Mouse (Mus musculus) liver, embryonic 14.5 days (tissue): ENCODE data around the gene Twist1. TPM values are rescaled to one million over a fixed set of nuclear protein-coding genes. Genes with fewer than 3 reads are reported as not detected.

ENCODE experiments used
- ATAC-seq: fragments of 200-750 bp; cut with Nextera tagmentation; 2 replicates; pipeline ENCODE4 v1.8.0; 2017; ENCODE audit warnings: moderate number of reproducible peaks, mild to moderate bottlenecking, moderate library complexity; ENCODE audit not compliant: insufficient read depth
- DNase-seq, 3 experiments: peaks; one replicate each; pipeline ENCODE4 v3.0.0-alpha.2; 2012 to 2013; ENCODE audit warnings: low read depth in 3 of 3, low spot score in 3 of 3
- H3K27ac ChIP-seq: fragments of 300-500 bp; sonication (generic); 2 replicates; pipeline ENCODE4 v1.5.1; 2014; ENCODE audit warnings: moderate library complexity, mild to moderate bottlenecking, control low read depth, inconsistent platforms
- H3K27me3 ChIP-seq: fragments of 300-500 bp; sonication (generic); 2 replicates; pipeline ENCODE4 v1.6.1; 2014; ENCODE audit warnings: mild to moderate bottlenecking, low read length, moderate library complexity; ENCODE audit not compliant: control insufficient read depth, insufficient read depth
- H3K36me3 ChIP-seq: fragments of 300-500 bp; sonication (generic); replicated peaks from 2 replicates; pipeline ENCODE4 v1.6.1; 2014; ENCODE audit warnings: low read depth; ENCODE audit not compliant: control insufficient read depth, insufficient read depth
- H3K4me1 ChIP-seq, 2 experiments: fragments of 200-500 bp in 1 of 2; fragments of 300-500 bp in 1 of 2; sonication (generic) in 1 of 2; replicated peaks; 2 replicates each; pipeline ENCODE4 v1.6.1; 2012 to 2014; ENCODE audit warnings: antibody characterized with exemption in 1 of 2, inconsistent platforms in 1 of 2, low read length in 1 of 2; ENCODE audit not compliant: control insufficient read depth in 2 of 2, insufficient read depth in 2 of 2
- H3K4me2 ChIP-seq: fragments of 300-500 bp; sonication (generic); 2 replicates; pipeline ENCODE4 v1.6.1; 2014; ENCODE audit warnings: low read depth, mild to moderate bottlenecking, control low read depth, moderate library complexity
- H3K4me3 ChIP-seq, 2 experiments: fragments of 200-500 bp in 1 of 2; fragments of 300-500 bp in 1 of 2; sonication (generic) in 1 of 2; 2 replicates each; pipeline ENCODE4 v1.5.1; 2012 to 2014; ENCODE audit warnings: low read depth in 2 of 2, low read length in 2 of 2, mild to moderate bottlenecking in 2 of 2, control low read depth in 1 of 2, inconsistent platforms in 1 of 2, moderate library complexity in 1 of 2; ENCODE audit not compliant: insufficient read depth in 1 of 2
- H3K9ac ChIP-seq: fragments of 300-500 bp; sonication (generic); replicated peaks from 2 replicates; pipeline ENCODE4 v1.6.1; 2014; ENCODE audit warnings: mild to moderate bottlenecking, control low read depth, moderate library complexity
- H3K9me3 ChIP-seq: fragments of 300-500 bp; sonication (generic); 2 replicates; pipeline ENCODE4 v1.6.1; 2016; ENCODE audit warnings: low read length, mixed read lengths; ENCODE audit not compliant: control insufficient read depth
- CTCF ChIP-seq: IDR thresholded peaks from 2 replicates; pipeline ENCODE4 v1.5.1; 2016; ENCODE audit warnings: antibody characterized with exemption, low read depth, control low read depth
- EP300 ChIP-seq: IDR thresholded peaks from 2 replicates; pipeline ENCODE4 v1.6.1; 2016; ENCODE audit warnings: antibody characterized with exemption, low read depth
- WGBS: fragments of 180-500 bp; shearing (Covaris S2); extraction: QIAGEN DNeasy Blood & Tissue Kit; methylation state at CpG from one replicate; pipeline ENCODE4 v1.1.7; 2014; ENCODE audit not compliant: insufficient replicate concordance; 5-methylcytosine and 5-hydroxymethylcytosine counted together
- polyA plus RNA-seq, 2 experiments: library from polyadenylated mRNA; depleted of rRNA in 1 of 2; stranded (reverse) in 1 of 2; unstranded in 1 of 2; fragments of >200 nt; fragmentation: Nextera tagmentation in 1 of 2; extraction: Ambion mirVana in 1 of 2; gene quantifications; 2 replicates each; pipeline versions ENCODE4 v1.2.1 to v1.2.3; 2012 to 2014

Gene Twist1
- polyA plus RNA-seq, 2 experiments, result 0.06 to 0.63 TPM

GRCm38 (mm10) chr12:33962773-33963130 lies 5.3 kb downstream of the Twist1 start:
- Histone ChIP-seq H3K9ac (no peak overlapping the region), H3K36me3 (no peaks in the 10 kb centered on the region), H3K4me1 (no peaks in the 10 kb centered on the region), H3K9me3 (no peaks in the 10 kb centered on the region), H3K4me2 (no peak overlapping the region), H3K27ac (no peak overlapping the region), H3K27me3 (peaks cover 84% of the 10 kb centered on the region), H3K4me3 (no peak overlapping the region)
- TF ChIP-seq CTCF (no peak), EP300 (no peak)
- DNase-seq (no peak), ATAC-seq (no peak)
- WGBS, result 23% methylated on average over 9 of the region's 9 CpGs

GRCm38 (mm10) chr12:33963671-33964369 lies 6.3 kb downstream of the Twist1 start:
- WGBS, result 11% methylated on average over 15 of the region's 15 CpGs
- Histone ChIP-seq H3K4me2 (no peak overlapping the region), H3K36me3 (no peaks in the 10 kb centered on the region), H3K9ac (no peak overlapping the region), H3K27ac (no peak overlapping the region), H3K4me3 (no peak overlapping the region), H3K9me3 (no peaks in the 10 kb centered on the region), H3K27me3 (peaks cover 84% of the 10 kb centered on the region), H3K4me1 (no peaks in the 10 kb centered on the region)
- ATAC-seq (no peak), DNase-seq (no peak)
- TF ChIP-seq CTCF (no peak), EP300 (no peak)

GRCm38 (mm10) chr12:33964427-33964826 lies 7.0 kb downstream of the Twist1 start:
- Histone ChIP-seq H3K27me3 (peaks cover 84% of the 10 kb centered on the region), H3K27ac (no peak overlapping the region), H3K4me3 (no peak overlapping the region), H3K9me3 (no peaks in the 10 kb centered on the region), H3K4me1 (no peaks in the 10 kb centered on the region), H3K9ac (no peak overlapping the region), H3K4me2 (no peak overlapping the region), H3K36me3 (no peaks in the 10 kb centered on the region)
- 32% methylated on average over 2 of the region's 2 CpGs for WGBS
- TF ChIP-seq EP300 (no peak), CTCF (no peak)
- DNase-seq, result no peak
- ATAC-seq, result no peak

- no peak overlapping the region for H3K9ac ChIP-seq
- H3K27me3 ChIP-seq, result peaks cover 82% of the 10 kb centered on the region
- no peak overlapping the region for H3K4me2 ChIP-seq
- WGBS, result 10% methylated on average over 5 of the region's 5 CpGs
- H3K4me1 ChIP-seq, result no peaks in the 10 kb centered on the region
- H3K9me3 ChIP-seq, result no peaks in the 10 kb centered on the region
- DNase-seq, result no peak
- ATAC-seq, result no peak
- TF ChIP-seq EP300 (no peak), CTCF (no peak)
- no peak overlapping the region for H3K27ac ChIP-seq
- no peaks in the 10 kb centered on the region for H3K36me3 ChIP-seq
- no peak overlapping the region for H3K4me3 ChIP-seq
Measured at GRCm38 (mm10) chr12:33965661-33966360, 8.3 kb downstream of the Twist1 start.

GRCm38 (mm10) chr12:33966490-33967415 lies 9.3 kb downstream of the Twist1 start:
- Histone ChIP-seq H3K4me1 (no peaks in the 10 kb centered on the region), H3K27ac (no peak overlapping the region), H3K4me2 (no peak overlapping the region), H3K27me3 (peaks cover 73% of the 10 kb centered on the region), H3K9me3 (no peaks in the 10 kb centered on the region), H3K4me3 (no peak overlapping the region), H3K9ac (no peak overlapping the region), H3K36me3 (no peaks in the 10 kb centered on the region)
- 1% methylated on average over 35 of the region's 35 CpGs for WGBS
- DNase-seq, result no peak
- no peak for ATAC-seq
- TF ChIP-seq CTCF (no peak), EP300 (no peak)
